Mouse (Mus musculus): ENCODE data around the gene Grin2b. TPM values are rescaled to one million over a fixed set of nuclear protein-coding genes. Genes with fewer than 3 reads are reported as not detected.

Gene Grin2b
- total and polyA plus RNA-seq, 2 experiments = 0.01 to 0.09 TPM

GRCm38 (mm10) chr6:135911131-135911530 is 262.2 kb downstream of the Grin2b start:
- no peak overlapping the region for H3K27ac ChIP-seq (replicated peaks; ENCODE audit: insufficient read depth, low read depth, low read length)
- TF ChIP-seq POLR2A (IDR thresholded peaks at IDR 0.05; ENCODE audit: extremely low read depth, insufficient read depth, low read length) (no peak), CTCF (IDR thresholded peaks at IDR 0.05; ENCODE audit: low read depth, low read length) (no peak)
- H3K27me3 ChIP-seq (ENCODE audit: control insufficient read depth, insufficient read depth, low read length) = no peaks in the 10 kb centered on the region
- no peak overlapping the region for H3K4me3 ChIP-seq (ENCODE audit: insufficient read depth, low read depth, low read length)
- H3K4me1 ChIP-seq (ENCODE audit: control insufficient read depth, insufficient read depth, low read length) = no peaks in the 10 kb centered on the region
- no peaks in the 10 kb centered on the region for H3K36me3 ChIP-seq (ENCODE audit: control insufficient read depth, insufficient read depth, low read length)
- DNase-seq (ENCODE audit: extremely low read depth, low read depth, low spot score) = no peak
- WGBS = 81% methylated on average over 6 of the region's 6 CpGs
- H3K79me2 ChIP-seq (ENCODE audit: control insufficient read depth, insufficient read depth, low read length) = no peaks in the 10 kb centered on the region
- H3K9ac ChIP-seq (ENCODE audit: low read depth, low read length) = no peak overlapping the region

GRCm38 (mm10) chr6:135907540-135908320 is 265.6 kb downstream of the Grin2b start:
- WGBS = 21% methylated on average over 20 of the region's 20 CpGs
- Histone ChIP-seq H3K79me2 (ENCODE audit: control insufficient read depth, insufficient read depth, low read length) (no peaks in the 10 kb centered on the region), H3K9ac (ENCODE audit: low read depth, low read length) (no peak overlapping the region), H3K36me3 (ENCODE audit: control insufficient read depth, insufficient read depth, low read length) (no peaks in the 10 kb centered on the region), H3K4me3 (ENCODE audit: insufficient read depth, low read depth, low read length) (no peak overlapping the region), H3K27me3 (ENCODE audit: control insufficient read depth, insufficient read depth, low read length) (no peaks in the 10 kb centered on the region), H3K27ac (replicated peaks; ENCODE audit: insufficient read depth, low read depth, low read length) (no peak overlapping the region), H3K4me1 (ENCODE audit: control insufficient read depth, insufficient read depth, low read length) (no peaks in the 10 kb centered on the region)
- TF ChIP-seq CTCF (IDR thresholded peaks at IDR 0.05; ENCODE audit: low read depth, low read length) (peak; percentile 89), POLR2A (IDR thresholded peaks at IDR 0.05; ENCODE audit: extremely low read depth, insufficient read depth, low read length) (no peak)
- peak; percentile 17 for DNase-seq (ENCODE audit: extremely low read depth, low read depth, low spot score)

- Histone ChIP-seq H3K79me2 (ENCODE audit: control insufficient read depth, insufficient read depth, low read length) (no peaks in the 10 kb centered on the region), H3K27me3 (ENCODE audit: control insufficient read depth, insufficient read depth, low read length) (no peaks in the 10 kb centered on the region), H3K36me3 (ENCODE audit: control insufficient read depth, insufficient read depth, low read length) (no peaks in the 10 kb centered on the region), H3K27ac (replicated peaks; ENCODE audit: insufficient read depth, low read depth, low read length) (no peak overlapping the region), H3K4me1 (ENCODE audit: control insufficient read depth, insufficient read depth, low read length) (no peaks in the 10 kb centered on the region), H3K9ac (ENCODE audit: low read depth, low read length) (no peak overlapping the region), H3K4me3 (ENCODE audit: insufficient read depth, low read depth, low read length) (no peak overlapping the region)
- WGBS = 52% methylated on average over 8 of the region's 8 CpGs
- no peak for DNase-seq (ENCODE audit: extremely low read depth, low read depth, low spot score)
- TF ChIP-seq POLR2A (IDR thresholded peaks at IDR 0.05; ENCODE audit: extremely low read depth, insufficient read depth, low read length) (no peak), CTCF (IDR thresholded peaks at IDR 0.05; ENCODE audit: low read depth, low read length) (no peak)
Observed at GRCm38 (mm10) chr6:135907137-135907536, 266.2 kb downstream of the Grin2b start.

GRCm38 (mm10) chr6:135904391-135904790 is 268.9 kb downstream of the Grin2b start:
- H3K9ac ChIP-seq (ENCODE audit: low read depth, low read length) = no peak overlapping the region
- H3K27ac ChIP-seq (replicated peaks; ENCODE audit: insufficient read depth, low read depth, low read length) = no peak overlapping the region
- 73% methylated on average over 5 of the region's 5 CpGs for WGBS
- no peaks in the 10 kb centered on the region for H3K36me3 ChIP-seq (ENCODE audit: control insufficient read depth, insufficient read depth, low read length)
- no peaks in the 10 kb centered on the region for H3K4me1 ChIP-seq (ENCODE audit: control insufficient read depth, insufficient read depth, low read length)
- H3K79me2 ChIP-seq (ENCODE audit: control insufficient read depth, insufficient read depth, low read length) = no peaks in the 10 kb centered on the region
- no peak overlapping the region for H3K4me3 ChIP-seq (ENCODE audit: insufficient read depth, low read depth, low read length)
- TF ChIP-seq CTCF (IDR thresholded peaks at IDR 0.05; ENCODE audit: low read depth, low read length) = no peak
- H3K27me3 ChIP-seq (ENCODE audit: control insufficient read depth, insufficient read depth, low read length) = no peaks in the 10 kb centered on the region
- DNase-seq (ENCODE audit: extremely low read depth, low read depth, low spot score) = no peak

GRCm38 (mm10) chr6:135900410-135900809 is 272.9 kb downstream of the Grin2b start:
- Histone ChIP-seq H3K9ac (ENCODE audit: low read depth, low read length) (no peak overlapping the region), H3K4me1 (ENCODE audit: control insufficient read depth, insufficient read depth, low read length) (no peaks in the 10 kb centered on the region), H3K27ac (replicated peaks; ENCODE audit: insufficient read depth, low read depth, low read length) (no peak overlapping the region), H3K36me3 (ENCODE audit: control insufficient read depth, insufficient read depth, low read length) (no peaks in the 10 kb centered on the region), H3K4me3 (ENCODE audit: insufficient read depth, low read depth, low read length) (no peak overlapping the region), H3K79me2 (ENCODE audit: control insufficient read depth, insufficient read depth, low read length) (no peaks in the 10 kb centered on the region), H3K27me3 (ENCODE audit: control insufficient read depth, insufficient read depth, low read length) (no peaks in the 10 kb centered on the region)
- 88% methylated on average over 10 of the region's 10 CpGs for WGBS
- no peak for DNase-seq (ENCODE audit: extremely low read depth, low read depth, low spot score)
- TF ChIP-seq CTCF (IDR thresholded peaks at IDR 0.05; ENCODE audit: low read depth, low read length) (no peak), POLR2A (IDR thresholded peaks at IDR 0.05; ENCODE audit: extremely low read depth, insufficient read depth, low read length) (no peak)

GRCm38 (mm10) chr6:135899225-135899624 is 274.1 kb downstream of the Grin2b start:
- H3K4me3 ChIP-seq (ENCODE audit: insufficient read depth, low read depth, low read length) = no peak overlapping the region

More at GRCm38 (mm10) chr6:135899225-135899624, 274.1 kb downstream of the Grin2b start:
- TF ChIP-seq POLR2A (IDR thresholded peaks at IDR 0.05; ENCODE audit: extremely low read depth, insufficient read depth, low read length) = no peak
- no peak for TF ChIP-seq CTCF (IDR thresholded peaks at IDR 0.05; ENCODE audit: low read depth, low read length)
- H3K27ac ChIP-seq (replicated peaks; ENCODE audit: insufficient read depth, low read depth, low read length) = no peak overlapping the region
- no peaks in the 10 kb centered on the region for H3K27me3 ChIP-seq (ENCODE audit: control insufficient read depth, insufficient read depth, low read length)
- no peaks in the 10 kb centered on the region for H3K79me2 ChIP-seq (ENCODE audit: control insufficient read depth, insufficient read depth, low read length)
- H3K9ac ChIP-seq (ENCODE audit: low read depth, low read length) = no peak overlapping the region
- DNase-seq (ENCODE audit: extremely low read depth, low read depth, low spot score) = no peak
- 76% methylated on average over 10 of the region's 10 CpGs for WGBS
- H3K4me1 ChIP-seq (ENCODE audit: control insufficient read depth, insufficient read depth, low read length) = no peaks in the 10 kb centered on the region
- H3K36me3 ChIP-seq (ENCODE audit: control insufficient read depth, insufficient read depth, low read length) = no peaks in the 10 kb centered on the region
